Mouse (Mus musculus) cortical plate, adult 2 months (tissue): ENCODE data around the gene Arhgap29. TPM values are rescaled to one million over a fixed set of nuclear protein-coding genes. Genes with fewer than 3 reads are reported as not detected.

ENCODE experiments used
- H3K27ac ChIP-seq: fragments of 200-500 bp; 2 replicates; pipeline ENCODE4 v1.5.1; 2012; ENCODE audit warnings: low read length, control low read depth, inconsistent platforms; ENCODE audit not compliant: insufficient read depth
- H3K4me1 ChIP-seq: fragments of 200-500 bp; 2 replicates; pipeline ENCODE4 v1.6.1; 2011; ENCODE audit warnings: low read length; ENCODE audit not compliant: control insufficient read depth, insufficient read depth
- H3K4me3 ChIP-seq: fragments of 200-500 bp; 2 replicates; pipeline ENCODE4 v1.5.1; 2011; ENCODE audit warnings: mild to moderate bottlenecking, low read length, control low read depth; ENCODE audit not compliant: insufficient read depth
- CTCF ChIP-seq: fragments of 200-500 bp; IDR thresholded peaks from 2 replicates; pipeline ENCODE4 v1.5.1; 2011; ENCODE audit warnings: mild to moderate bottlenecking, control low read depth, low read length; ENCODE audit not compliant: insufficient read depth; ENCODE audit errors: extremely low read depth
- POLR2A ChIP-seq: fragments of 200-500 bp; IDR thresholded peaks from 2 replicates; pipeline ENCODE4 v1.6.1; 2011; ENCODE audit warnings: mild to moderate bottlenecking, low read length, control low read depth; ENCODE audit not compliant: insufficient read depth; ENCODE audit errors: extremely low read depth
- polyA plus RNA-seq: library from polyadenylated mRNA; depleted of rRNA; stranded (reverse); fragments of >200 nt; gene quantifications from 2 replicates; pipeline ENCODE4 v1.2.3, GENCODE M21; 2012; rRNA removed

The Arhgap29 gene
- polyA plus RNA-seq, 1 experiment: 16.8 TPM

DNA sequence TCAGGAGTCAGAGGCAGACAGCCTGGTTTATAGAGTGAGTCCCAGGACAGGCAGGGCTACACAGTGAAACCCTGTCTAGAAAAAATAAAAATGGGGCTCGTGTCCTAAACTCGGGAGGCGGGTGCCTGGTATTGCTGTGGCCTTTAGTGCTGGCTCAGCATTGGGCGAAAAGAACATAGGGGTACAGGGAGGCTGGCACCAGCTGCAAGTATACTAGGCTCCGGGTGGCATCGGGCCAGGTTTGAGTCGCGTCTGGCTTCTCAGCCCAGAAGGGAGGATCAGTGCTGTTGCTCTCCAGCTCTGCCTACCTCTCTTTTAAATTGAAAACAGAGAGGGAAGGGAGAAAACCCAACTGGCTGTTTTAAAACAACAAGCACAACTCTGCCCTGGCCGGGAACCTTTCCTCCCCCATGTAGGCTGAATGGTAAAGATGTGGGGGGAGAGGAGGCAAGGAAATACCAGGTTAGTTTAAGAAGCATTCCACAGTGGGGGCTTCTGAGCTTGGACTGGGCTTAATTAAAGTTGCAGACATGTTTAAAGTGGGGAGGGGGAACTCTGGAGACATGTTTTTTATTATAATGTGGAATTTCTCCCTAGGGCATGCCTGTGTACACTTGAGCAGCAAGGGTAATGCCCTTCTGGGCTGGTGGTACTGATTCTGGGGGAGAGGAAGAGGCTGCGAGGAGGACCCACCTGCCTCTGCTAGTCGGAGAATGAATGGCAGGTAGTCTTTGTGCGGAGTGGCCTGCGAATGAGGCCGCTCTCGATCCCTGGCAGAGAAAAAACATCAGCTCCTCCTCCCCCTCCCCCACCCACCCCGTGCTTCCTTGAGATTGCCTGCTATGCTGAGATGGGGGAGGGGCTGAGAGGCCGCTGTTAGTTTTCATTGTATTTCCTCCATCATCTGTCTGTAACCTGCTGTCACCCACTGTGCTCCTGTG lies 95.8 kb downstream of the Arhgap29 start:
- Histone ChIP-seq H3K27ac (no peak overlapping the region), H3K4me3 (no peak overlapping the region)

DNA sequence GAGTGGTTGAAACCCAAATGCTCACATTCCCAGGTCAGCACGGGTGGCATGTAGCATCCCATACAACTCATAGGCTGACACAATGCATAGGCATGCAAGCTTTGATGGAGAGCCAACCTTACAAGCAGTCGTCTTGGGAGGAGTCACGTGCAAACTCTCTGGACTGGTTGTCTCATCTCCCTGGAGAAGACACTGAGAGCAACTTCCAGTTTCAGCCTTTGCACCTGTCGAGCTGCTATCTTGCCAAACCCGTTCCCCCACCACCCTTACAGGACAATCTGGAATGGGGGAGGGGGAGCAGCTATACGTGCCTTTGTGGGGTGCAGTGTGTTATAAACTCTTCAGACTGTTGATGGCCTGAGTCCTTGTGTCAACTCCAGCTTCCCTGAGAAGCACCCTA lies 96.8 kb downstream of the Arhgap29 start:
- Histone ChIP-seq H3K4me3 (no peak overlapping the region), H3K4me1 (no peaks in the 10 kb centered on the region), H3K27ac (no peak overlapping the region)
- TF ChIP-seq POLR2A (no peak), CTCF (no peak)

More for the DNA sequence above, 95.8 kb downstream of the Arhgap29 start:
- H3K4me1 ChIP-seq: no peaks in the 10 kb centered on the region
- TF ChIP-seq CTCF: no peak
- TF ChIP-seq POLR2A: no peak

DNA sequence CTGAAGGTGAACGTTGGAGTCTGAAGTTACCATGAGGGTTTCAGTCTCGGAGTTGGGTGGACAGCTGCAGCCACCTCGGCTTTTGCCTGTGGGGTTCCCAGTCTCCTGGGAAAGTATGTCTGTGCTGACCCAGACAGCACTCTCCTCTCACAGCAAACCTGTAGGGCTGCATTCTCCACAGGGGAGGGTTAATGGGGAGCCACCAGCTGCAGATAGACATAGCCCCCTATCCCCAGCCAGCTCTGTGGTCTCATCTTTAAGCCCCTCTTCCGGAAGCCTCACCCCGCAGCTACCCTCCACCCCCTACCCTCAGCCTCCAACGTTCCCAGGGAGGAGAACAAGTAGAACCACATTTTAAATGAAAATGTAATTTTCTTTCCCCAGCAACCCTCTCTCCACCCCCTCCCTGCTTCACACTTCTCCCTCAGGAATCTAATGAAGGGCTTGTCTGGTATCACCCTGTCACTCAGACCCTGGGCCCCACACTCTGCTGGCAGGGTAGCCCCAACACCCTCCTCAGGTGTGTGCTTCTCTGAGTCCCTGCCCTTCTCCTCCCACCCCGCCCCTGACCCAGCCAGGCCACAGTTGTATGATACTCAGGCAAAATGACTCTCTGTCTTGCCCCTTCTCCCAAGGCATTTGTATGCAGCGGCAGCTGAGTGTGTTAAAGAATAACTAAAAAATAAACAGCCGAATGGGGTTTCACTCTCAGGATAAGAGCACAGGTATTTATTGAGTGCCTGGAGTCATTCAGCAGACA lies 106.3 kb downstream of the Arhgap29 start:
- TF ChIP-seq CTCF (no peak), POLR2A (no peak)
- Histone ChIP-seq H3K4me3 (no peak overlapping the region), H3K27ac (no peak overlapping the region), H3K4me1 (no peaks in the 10 kb centered on the region)

DNA sequence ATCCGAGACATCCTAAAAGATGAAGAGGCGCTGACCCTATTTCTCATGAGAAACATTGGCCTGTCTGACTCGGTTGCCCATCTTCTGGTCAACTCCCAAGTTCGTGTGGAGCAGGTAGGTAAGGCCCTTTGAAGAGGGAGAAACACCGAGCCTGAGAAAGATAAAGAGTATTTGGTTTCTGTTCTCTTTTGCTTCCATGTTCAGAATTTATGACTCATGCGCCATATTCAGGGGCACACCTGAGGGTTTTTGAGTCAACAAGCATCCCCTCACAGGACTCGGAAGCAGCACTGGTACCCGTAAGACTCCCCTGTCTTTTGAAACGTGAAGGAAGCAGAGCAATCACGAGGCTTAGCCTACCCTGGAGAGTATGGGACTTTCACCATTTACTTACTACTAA lies 110.2 kb downstream of the Arhgap29 start:
- H3K27ac ChIP-seq: no peak overlapping the region
- no peaks in the 10 kb centered on the region for H3K4me1 ChIP-seq
- TF ChIP-seq POLR2A (no peak), CTCF (no peak)

DNA sequence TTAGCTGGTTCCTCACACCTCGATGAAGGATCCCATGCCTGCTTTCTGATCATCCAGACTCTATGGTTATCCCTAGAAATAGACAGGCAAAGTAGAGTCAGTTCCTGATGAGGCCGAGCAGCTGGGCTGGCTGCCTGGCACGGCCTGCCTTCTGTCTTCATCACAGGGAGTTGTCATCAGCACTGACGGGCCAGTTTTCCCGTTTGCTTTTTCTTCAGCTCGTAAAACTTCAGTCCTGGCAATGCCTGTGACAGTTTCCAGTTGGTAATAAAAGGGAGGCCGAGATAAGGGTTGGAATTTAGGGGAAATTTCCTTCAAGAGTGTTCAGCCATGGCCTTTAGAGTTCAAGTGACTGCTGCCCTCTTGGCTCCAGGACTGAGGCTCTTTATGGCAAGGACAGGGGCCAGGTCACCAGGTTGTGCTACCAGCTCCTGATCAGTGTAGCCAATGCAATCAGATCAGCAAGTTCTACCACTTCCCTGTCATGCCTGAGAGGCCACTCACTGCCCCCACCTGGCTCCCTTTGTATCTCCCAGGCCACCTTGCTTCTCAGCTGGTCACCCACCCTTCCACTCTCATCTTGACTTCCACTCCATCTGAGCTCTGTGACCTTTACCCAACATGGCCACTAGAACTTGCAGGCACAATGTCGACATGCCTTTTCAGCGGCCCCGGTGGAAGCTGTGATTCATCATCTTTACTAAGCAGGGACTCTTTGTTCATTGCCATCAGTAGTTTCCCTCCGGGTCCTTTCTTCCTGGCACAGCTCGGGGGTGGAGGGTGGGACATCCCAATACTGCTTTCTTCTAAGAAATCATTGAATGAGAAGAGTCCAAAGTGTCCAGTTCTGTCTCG lies 112.4 kb downstream of the Arhgap29 start:
- H3K4me1 ChIP-seq: no peaks in the 10 kb centered on the region
- no peak overlapping the region for H3K27ac ChIP-seq
- no peak overlapping the region for H3K4me3 ChIP-seq
- no peak for TF ChIP-seq POLR2A
- no peak for TF ChIP-seq CTCF

More for the DNA sequence above, 110.2 kb downstream of the Arhgap29 start:
- no peak overlapping the region for H3K4me3 ChIP-seq

Other genes with a start within 250 kb of the Arhgap29 start
- gene F3, start 229.0 kb upstream of the Arhgap29 start, polyA plus RNA-seq: 76.7 and 88.6 TPM in 2 replicates
- gene Abcd3, start 137.2 kb upstream of the Arhgap29 start, polyA plus RNA-seq: 22.6 and 23.3 TPM in 2 replicates
- 3.6 and 3.7 TPM in 2 replicates for gene Abca4, start 91.9 kb downstream of the Arhgap29 start, polyA plus RNA-seq